Mouse (Mus musculus): ENCODE measurements around the gene Gba.
"Not testable (repeated sequence)": the region's sequence is repeated elsewhere in the genome, so short reads cannot be mapped to it uniquely, and the experiment has no call there.

The Gba gene

GRCm38 (mm10) chr3:89214681-89215411 is 12.1 kb downstream of the Gba start, which contains the start of gene Thbs3:
Gene Thbs3 (plus strand): TSS chr3:89215180.
- DNase-seq (ENCODE audit: low spot score), result no peak

GRCm38 (mm10) chr3:89215853-89216252 is 13.1 kb downstream of the Gba start:
- peak; percentile 86 for DNase-seq (ENCODE audit: low spot score)

DNA sequence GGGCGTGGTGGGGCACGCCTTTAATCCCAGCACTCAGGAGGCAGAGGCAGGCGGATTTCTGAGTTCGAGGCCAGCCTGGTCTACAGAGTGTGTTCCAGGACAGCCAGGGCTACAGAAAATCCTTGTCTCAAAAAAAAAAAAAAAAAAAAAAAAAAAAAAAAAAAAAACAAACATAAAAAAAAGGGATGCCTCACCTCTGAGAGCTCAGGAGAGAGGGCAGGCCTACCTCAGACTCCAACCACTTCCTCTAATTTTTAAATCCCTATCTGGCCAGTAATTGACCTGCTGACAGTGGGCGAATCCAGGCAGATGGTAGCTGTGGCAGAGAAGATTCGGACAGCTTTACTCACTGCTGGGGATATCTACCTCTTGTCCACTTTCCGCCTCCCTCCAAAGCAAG is 13.7 kb downstream of the Gba start:
- DNase-seq (ENCODE audit: low spot score), result not testable (repeated sequence)

DNA sequence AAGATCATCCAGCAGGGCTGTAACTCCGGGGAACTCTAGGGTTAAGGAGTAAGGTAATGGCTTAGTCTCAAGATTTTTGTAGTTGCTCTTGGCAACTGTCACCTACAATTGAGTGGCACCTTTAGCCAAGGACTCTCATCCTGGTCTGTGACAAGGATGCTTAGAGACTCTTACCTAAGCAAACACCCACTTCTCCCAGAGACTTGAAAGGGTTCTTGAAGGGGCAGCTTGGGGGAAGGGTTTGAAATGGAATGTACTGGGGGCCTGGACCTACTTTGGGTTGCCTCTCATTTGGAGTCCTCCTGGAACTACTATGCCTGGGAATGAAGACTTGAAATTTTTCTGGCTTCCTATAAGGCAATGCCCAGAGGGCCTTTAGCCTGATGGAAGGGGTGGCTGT is 15.5 kb downstream of the Gba start:
- no peak for DNase-seq (ENCODE audit: low spot score)

DNA sequence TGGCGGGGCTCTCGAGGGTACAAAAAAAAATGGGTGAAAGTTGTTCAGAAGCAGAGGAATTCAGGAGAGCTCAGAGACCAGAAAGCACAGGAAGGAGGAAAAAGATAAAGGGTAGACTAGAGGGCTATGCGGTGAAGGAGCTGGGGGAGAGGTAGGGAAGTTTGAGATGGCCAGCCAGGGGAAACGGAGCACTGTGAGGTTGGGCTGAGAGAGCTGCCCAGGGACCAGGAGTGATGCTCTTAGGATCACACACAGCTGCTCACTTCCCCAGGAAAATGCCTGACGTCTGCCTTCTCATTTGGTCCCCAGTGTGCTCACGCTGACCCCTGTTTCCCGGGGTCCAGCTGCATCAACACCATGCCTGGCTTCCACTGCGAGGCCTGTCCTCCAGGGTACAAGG is 16.8 kb downstream of the Gba start:
- no peak for DNase-seq (ENCODE audit: low spot score)

- DNase-seq (ENCODE audit: low spot score), result no peak
Observed at GRCm38 (mm10) chr3:89221167-89221566, 18.4 kb downstream of the Gba start.

- no peak for DNase-seq (ENCODE audit: low spot score)
Observed at GRCm38 (mm10) chr3:89224796-89225195, 22.1 kb downstream of the Gba start.

DNA sequence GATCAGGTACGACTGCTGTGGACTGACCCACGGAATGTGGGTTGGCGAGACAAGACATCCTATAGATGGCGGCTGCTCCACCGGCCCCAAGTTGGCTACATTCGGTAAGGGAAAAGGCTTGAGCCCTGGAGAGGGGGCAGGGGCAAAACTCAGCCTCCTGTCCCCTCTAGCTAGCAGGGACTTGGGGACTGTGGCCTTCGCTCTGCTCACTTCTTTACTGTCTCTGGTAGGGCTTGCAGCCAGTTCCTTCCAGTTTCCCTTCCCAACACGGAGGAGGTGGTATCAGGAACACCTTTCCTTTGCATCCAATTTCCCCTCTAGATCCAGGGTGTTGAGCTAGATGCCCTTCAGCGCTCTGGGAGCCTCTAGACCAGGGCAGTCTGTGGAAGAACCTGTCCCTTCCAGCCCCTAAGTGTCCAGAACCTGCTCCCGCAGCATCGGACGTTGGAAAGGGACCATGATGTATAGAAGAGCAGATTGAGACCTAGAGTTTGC is 22.6 kb downstream of the Gba start:
- DNase-seq (ENCODE audit: low spot score), result no peak

DNA sequence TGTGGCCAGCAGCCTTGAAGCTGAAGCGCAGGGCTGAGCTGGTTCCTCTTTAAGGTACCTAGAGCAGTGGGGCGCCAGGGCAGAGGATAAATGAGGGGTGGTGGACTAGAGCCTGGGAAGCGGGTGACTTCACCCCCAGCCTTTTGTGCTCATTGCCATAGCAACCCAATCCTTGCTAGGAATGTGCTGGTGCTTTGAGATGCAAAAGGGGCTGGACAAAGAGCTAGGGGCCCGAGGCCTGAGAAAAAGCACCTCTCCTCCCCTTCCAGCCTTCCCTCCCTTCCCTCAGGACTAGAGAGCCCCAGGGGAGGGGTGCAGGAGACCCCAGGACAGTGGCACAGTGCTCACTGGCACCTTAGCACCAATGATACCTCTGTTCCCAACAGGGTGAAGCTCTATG is 23.2 kb downstream of the Gba start:
- no peak for DNase-seq (ENCODE audit: low spot score)

DNA sequence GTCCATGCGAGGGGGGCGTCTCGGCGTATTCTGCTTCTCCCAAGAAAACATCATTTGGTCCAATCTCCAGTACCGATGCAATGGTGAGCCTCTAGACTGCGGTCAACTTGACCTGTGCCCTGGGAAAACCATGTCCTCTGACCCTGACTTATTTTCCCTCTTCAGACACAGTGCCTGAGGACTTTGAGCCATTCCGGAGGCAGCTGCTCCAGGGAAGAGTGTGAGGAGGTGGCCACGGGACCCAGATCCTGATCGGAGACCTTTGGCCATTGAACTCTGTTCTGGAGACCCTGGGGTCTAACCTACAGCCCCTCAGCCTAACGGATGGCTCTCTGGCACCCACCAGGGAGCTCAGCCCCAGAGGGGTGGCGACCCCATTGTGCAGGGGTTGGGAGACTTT is 23.6 kb downstream of the Gba start:
- no peak for DNase-seq (ENCODE audit: low spot score)

DNA sequence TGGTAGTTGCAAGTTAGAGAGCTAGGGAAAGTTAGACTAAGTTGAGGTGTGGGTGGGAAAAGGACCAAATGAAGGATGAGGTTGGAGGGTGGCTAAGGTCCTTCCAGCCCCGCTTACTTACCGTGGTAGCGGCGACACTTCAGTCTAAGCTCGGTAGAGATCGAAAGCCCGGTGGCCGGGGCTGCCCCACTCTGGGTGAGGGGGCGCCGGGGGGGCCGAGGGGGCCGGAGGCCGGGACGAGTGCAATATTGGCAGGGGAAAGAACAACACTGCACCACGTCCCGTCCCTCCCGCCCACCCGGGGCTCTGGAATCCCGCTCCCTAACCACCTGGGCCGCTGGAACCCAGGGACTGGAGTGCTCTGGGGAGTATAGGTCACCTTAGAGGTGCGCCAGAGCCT is 24.2 kb downstream of the Gba start, which contains the start of gene Mtx1:
Gene Mtx1 (minus strand): TSS at position 189 of the 400 bp plus-strand sequence.
- no peak for DNase-seq (ENCODE audit: low spot score)

DNA sequence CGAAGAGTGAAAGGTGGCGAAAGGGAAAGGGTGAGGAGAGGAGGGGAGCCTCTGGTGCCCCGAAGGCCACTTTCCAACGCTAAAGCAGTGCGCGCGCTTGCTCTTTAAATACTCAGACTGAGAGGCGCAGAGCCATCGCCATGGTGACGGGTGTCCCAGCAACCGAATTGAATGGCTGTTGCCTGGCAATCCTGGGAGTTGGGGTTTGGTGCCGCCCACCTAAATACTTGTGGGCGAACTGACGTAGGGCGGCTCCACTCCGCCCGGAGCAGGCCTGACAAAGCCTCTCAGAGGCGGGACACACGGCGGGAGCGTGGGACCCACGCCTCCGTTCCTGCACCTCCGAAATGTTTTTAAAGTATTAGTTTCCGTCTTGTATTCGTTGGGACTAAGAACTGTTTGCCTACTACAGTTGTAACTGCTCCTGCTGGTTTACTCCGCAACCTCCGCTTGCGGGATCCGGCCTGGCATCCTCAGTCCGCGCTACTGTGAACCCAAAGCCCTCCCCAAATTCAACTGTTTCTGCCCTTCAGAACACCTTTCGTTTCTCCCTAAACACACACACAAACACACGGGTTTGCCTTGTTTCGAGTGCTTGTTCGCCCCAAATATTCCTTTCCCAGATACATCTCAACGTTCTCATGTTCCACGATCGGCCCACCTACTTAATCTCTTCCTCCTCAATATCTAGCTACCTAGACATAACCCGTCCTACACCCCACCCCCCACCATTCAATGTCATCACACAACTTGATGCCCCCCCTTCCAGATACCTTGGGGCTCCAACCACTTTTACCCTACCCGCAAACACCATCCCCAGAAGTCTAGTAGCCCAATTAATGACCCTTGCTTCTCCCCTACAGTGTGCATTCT is 24.8 kb downstream of the Gba start:
- peak; percentile 87 for DNase-seq (ENCODE audit: low spot score)

- DNase-seq (ENCODE audit: low spot score), result peak; percentile 92
Observed at GRCm38 (mm10) chr3:89228180-89228549, 25.4 kb downstream of the Gba start.

GRCm38 (mm10) chr3:89228836-89229235 is 26.1 kb downstream of the Gba start, which contains the start of gene Muc1:
Gene Muc1 (plus strand): TSS chr3:89229057.
- DNase-seq (ENCODE audit: low spot score), result no peak

DNA sequence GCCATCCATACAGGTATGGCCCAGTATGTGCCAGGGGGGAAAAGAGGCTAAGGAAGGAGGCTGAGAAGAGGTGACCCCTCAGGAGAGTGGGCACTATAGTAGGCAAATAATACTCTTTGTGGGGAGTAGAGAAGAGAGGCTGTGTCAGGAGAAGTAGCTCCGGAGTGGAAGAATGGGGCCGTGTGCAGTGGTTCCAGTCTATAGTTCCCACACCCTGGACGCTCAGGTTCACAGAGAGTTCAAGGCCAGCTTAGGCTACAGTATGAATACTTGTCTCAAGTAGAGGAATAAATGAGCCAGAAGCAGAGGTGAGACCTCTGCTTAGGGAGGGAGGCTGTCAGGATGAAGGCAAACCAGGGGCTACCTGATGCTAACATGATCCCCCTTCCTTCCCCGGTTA is 26.5 kb downstream of the Gba start:
- no peak for DNase-seq (ENCODE audit: low spot score)

DNA sequence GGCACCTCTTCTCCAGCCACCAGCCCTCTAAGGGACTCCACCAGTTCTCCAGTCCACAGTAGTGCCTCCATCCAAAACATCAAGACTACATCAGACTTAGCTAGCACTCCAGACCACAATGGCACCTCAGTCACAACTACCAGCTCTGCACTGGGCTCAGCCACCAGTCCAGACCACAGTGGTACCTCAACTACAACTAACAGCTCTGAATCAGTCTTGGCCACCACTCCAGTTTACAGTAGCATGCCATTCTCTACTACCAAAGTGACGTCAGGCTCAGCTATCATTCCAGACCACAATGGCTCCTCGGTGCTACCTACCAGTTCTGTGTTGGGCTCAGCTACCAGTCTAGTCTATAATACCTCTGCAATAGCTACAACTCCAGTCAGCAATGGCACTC is 27.8 kb downstream of the Gba start:
- no peak for DNase-seq (ENCODE audit: low spot score)

- DNase-seq (ENCODE audit: low spot score), result no peak
Observed at GRCm38 (mm10) chr3:89231345-89231744, 28.6 kb downstream of the Gba start.

- DNase-seq (ENCODE audit: low spot score), result no peak
Observed at GRCm38 (mm10) chr3:89231772-89232275, 29.1 kb downstream of the Gba start.

DNA sequence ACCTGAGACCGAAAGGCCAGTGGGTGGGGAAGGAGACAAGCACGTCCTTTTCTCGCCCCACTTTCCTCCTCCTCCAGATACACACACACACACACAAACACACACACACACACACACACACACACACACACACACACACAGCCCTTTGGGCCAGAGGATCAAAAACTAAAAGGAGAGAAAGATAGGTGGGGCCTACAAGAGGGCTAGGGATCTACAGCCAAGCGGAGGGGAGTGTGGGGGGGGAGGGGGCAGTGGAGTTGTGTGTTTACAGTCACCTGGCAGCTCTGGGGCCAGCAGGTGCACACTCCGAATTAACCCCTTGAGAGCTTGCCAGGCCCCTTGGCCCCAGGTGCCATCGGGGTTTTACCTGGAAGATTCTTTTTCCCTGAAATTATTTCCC is 29.9 kb downstream of the Gba start:
- DNase-seq (ENCODE audit: low spot score), result no peak

DNA sequence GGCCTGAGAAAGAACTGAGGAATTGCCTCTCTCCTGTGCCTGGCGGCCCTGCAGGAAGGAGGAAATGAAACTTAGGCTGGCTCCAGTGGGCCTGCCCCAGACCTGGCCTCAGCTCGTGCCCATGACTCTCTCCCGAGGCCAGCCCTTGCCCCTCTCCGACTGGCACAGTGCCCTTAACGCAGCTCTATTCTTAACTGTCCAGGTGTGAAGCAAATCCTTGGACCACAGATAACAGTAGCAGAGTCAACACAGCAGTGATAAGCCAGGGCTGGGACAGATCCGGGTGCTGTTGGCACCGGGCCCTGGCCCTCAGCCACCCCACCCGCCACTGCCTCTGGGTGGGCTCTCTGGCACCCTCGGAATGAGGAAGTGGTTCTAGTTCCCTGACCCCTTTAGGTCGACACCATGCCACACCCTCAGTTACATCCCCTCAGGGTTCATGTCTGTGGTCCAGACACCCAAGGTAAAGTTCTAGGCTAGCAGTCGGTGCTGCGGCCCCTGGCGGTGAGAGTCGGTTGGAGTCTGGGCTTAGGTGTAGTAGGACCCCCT is 30.9 kb downstream of the Gba start:
- no peak for DNase-seq (ENCODE audit: low spot score)

DNA sequence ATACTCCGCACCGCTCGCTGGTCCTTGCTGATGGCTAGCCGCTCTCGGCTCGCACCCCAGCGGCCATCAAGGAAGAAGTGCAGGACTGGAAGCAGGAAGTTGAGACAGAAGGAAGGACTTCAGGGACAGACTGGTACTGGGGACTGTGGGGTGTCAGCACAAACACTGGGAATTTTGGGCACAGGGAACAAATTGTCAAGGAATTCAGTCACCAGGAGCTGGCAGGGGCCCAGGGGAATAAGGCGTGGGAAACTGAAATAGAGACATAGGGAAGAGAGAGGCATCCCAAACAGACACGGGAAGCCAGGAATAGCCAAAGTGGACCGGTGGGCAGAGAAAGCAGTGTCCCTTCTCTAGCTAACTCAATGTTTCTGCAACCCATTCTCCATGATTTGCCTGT is 33.8 kb downstream of the Gba start:
- DNase-seq (ENCODE audit: low spot score), result no peak

GRCm38 (mm10) chr3:89237682-89238081 is 35.0 kb downstream of the Gba start:
- no peak for DNase-seq (ENCODE audit: low spot score)

GRCm38 (mm10) chr3:89238494-89238893 is 35.8 kb downstream of the Gba start:
- DNase-seq (ENCODE audit: low spot score), result no peak

Measured in urinary bladder, postnatal 14 days (tissue).